Mouse (Mus musculus) liver, postnatal 0 days (tissue): ENCODE measurements around the gene Chac1. TPM values are rescaled to one million over a fixed set of nuclear protein-coding genes. Genes with fewer than 3 reads are reported as not detected.

ENCODE experiments used
- ATAC-seq: fragments of 200-750 bp; cut with Nextera tagmentation; 2 replicates; pipeline ENCODE4 v1.8.0; 2017; ENCODE audit warnings: mild to moderate bottlenecking, moderate library complexity
- DNase-seq: peaks from one replicate; pipeline ENCODE4 v3.0.0-alpha.2; 2016
- H3K27ac ChIP-seq: fragments of 300-500 bp; sonication (generic); 2 replicates; pipeline ENCODE4 v1.5.1; 2014; ENCODE audit warnings: antibody characterized with exemption, moderate library complexity, mild to moderate bottlenecking, low read depth
- H3K27me3 ChIP-seq: fragments of 300-500 bp; sonication (generic); 2 replicates; pipeline ENCODE4 v1.6.1; 2014; ENCODE audit warnings: low read length, control low read depth, mixed read lengths; ENCODE audit not compliant: insufficient read depth
- H3K36me3 ChIP-seq: fragments of 300-500 bp; sonication (generic); replicated peaks from 2 replicates; pipeline ENCODE4 v1.6.1; 2014; ENCODE audit warnings: mild to moderate bottlenecking, control low read depth, low read length, moderate library complexity, mixed read lengths; ENCODE audit not compliant: insufficient read depth
- H3K4me1 ChIP-seq: fragments of 300-500 bp; sonication (generic); 2 replicates; pipeline ENCODE4 v1.6.1; 2014; ENCODE audit warnings: antibody characterized with exemption, mild to moderate bottlenecking, control low read depth; ENCODE audit not compliant: insufficient read depth
- H3K4me2 ChIP-seq: fragments of 300-500 bp; sonication (generic); 2 replicates; pipeline ENCODE4 v1.6.1; 2014; ENCODE audit warnings: low read depth, mild to moderate bottlenecking, low read length, moderate library complexity, mixed read lengths
- H3K4me3 ChIP-seq: fragments of 300-500 bp; sonication (generic); 2 replicates; pipeline ENCODE4 v1.5.1; 2014; ENCODE audit warnings: low read depth, low read length
- H3K9ac ChIP-seq: fragments of 300-500 bp; sonication (generic); replicated peaks from 2 replicates; pipeline ENCODE4 v1.6.1; 2014; ENCODE audit warnings: mild to moderate bottlenecking, moderate library complexity
- H3K9me3 ChIP-seq: fragments of 300-500 bp; sonication (generic); 2 replicates; pipeline ENCODE4 v1.6.1; 2016; ENCODE audit warnings: mild to moderate bottlenecking, control low read depth, low read length, mixed read lengths
- CTCF ChIP-seq: sonication (generic); IDR thresholded peaks from 2 replicates; pipeline ENCODE4 v1.5.1; 2016; ENCODE audit warnings: antibody characterized with exemption, low read depth
- EP300 ChIP-seq: IDR thresholded peaks from 2 replicates; pipeline ENCODE4 v1.6.1; 2016; ENCODE audit warnings: antibody characterized with exemption, low read depth, mild to moderate bottlenecking
- WGBS: fragments of 180-500 bp; shearing (Covaris S2); extraction: QIAGEN DNeasy Blood & Tissue Kit; methylation state at CpG from one replicate; pipeline ENCODE4 v1.1.7; 2014; ENCODE audit not compliant: insufficient replicate concordance; 5-methylcytosine and 5-hydroxymethylcytosine counted together
- polyA plus RNA-seq: library from polyadenylated mRNA; unstranded; fragments of >200 nt; fragmentation: Nextera tagmentation; extraction: Ambion mirVana; gene quantifications from 2 replicates; pipeline ENCODE4 v1.2.1, GENCODE M21; 2015

Gene Chac1
- polyA plus RNA-seq, 1 experiment from 2014 or later: 0.35 TPM

DNA sequence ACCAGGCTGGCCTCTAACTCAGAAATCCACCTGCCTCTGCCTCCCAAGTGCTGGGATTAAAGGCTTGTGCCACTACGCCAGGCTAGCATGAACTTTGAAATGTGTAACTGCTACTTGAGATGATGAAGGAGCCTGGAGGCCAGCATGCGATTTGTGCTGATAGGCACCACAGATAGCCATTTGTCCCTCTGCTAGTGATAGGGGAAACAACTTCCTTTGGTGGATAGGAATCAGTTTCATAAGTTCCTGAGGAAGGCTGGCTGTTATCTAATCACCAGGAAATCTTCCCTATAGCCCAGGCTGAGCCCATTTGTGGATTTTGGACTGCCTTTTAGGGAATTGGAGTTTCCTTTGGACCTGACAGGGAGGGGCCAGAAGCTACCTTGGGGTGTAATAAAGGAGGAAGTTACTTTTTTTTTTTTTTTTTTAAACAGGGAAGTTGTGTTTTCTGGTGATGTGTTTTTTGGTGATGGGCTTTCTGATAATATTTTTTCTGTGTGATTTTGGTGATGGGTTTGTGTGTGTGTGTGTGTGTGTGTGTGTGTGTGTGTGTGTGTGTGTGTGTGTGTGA lies 8.8 kb downstream of the Chac1 start:
- Histone ChIP-seq H3K27me3 (no peaks in the 10 kb centered on the region), H3K4me1 (peaks cover 7% of the 10 kb centered on the region), H3K4me2 (no peak overlapping the region), H3K9ac (no peak overlapping the region), H3K9me3 (0 out of 2 replicates have a peak, but pooled peaks cover 3% of the 10 kb centered on the region), H3K4me3 (no peak overlapping the region), H3K36me3 (no peaks in the 10 kb centered on the region), H3K27ac (no peak overlapping the region)
- DNase-seq: no peak
- no peak for ATAC-seq
- 41% methylated on average over 2 of the region's 2 CpGs for WGBS
- TF ChIP-seq EP300 (no peak), CTCF (no peak)

DNA sequence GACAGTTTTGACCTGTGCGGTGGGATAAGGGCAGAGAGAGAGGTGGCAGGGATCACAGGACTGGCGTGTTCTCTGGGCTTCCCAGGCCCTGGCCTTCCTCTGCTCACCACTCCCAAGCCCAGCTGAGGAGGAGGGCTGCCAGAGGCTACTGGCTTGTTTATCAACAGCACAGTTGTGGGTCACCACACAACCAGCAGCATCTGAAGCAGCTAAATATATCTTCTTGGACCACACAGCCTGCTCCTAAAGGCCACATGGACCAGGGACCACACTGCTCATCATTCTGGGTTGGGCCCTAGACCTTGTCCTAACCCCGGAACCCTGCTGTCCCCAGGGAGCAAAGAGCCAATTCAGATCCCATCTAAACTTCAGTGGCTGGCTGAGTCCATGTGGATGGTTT lies 13.9 kb downstream of the Chac1 start:
- no peaks in the 10 kb centered on the region for H3K36me3 ChIP-seq
- no peak overlapping the region for H3K9ac ChIP-seq
- H3K9me3 ChIP-seq: 0 out of 2 replicates have a peak, but pooled peaks cover 3% of the 10 kb centered on the region
- no peaks in the 10 kb centered on the region for H3K27me3 ChIP-seq
- TF ChIP-seq CTCF: no peak
- no peak for TF ChIP-seq EP300
- H3K4me1 ChIP-seq: no peaks in the 10 kb centered on the region
- no peak for ATAC-seq
- 79% methylated on average over 3 of the region's 3 CpGs for WGBS
- H3K27ac ChIP-seq: no peak overlapping the region
- no peak overlapping the region for H3K4me2 ChIP-seq
- DNase-seq: no peak
- no peak overlapping the region for H3K4me3 ChIP-seq

DNA sequence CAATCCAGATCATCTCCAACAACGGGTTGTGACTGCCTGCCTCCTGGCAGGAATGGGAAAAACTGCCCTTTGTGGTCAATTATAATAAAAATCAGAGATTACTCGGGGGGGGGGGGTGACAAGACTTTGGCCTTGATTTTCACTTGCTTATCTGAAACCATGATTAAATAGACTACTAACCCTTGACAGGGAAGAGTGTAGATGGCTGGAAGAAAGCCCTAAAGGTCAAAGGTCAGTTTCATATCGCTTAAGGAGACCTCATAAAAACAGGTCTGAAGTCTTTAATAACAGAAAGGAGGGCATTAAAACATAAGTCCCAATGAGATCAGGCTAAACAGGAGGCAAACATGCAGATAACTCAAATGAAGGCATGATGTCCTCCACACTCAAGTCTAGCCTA lies 16.3 kb downstream of the Chac1 start:
- TF ChIP-seq EP300 (no peak), CTCF (no peak)
- WGBS: 71% methylated on average over 3 of the region's 3 CpGs

GRCm38 (mm10) chr2:119370116-119370515 lies 19.1 kb downstream of the Chac1 start:
- ATAC-seq (no peak), DNase-seq (no peak)
- 86% methylated on average over 10 of the region's 10 CpGs for WGBS
- Histone ChIP-seq H3K27me3 (no peaks in the 10 kb centered on the region), H3K27ac (no peak overlapping the region), H3K4me3 (no peak overlapping the region), H3K36me3 (peaks cover 34% of the 10 kb centered on the region), H3K9ac (no peak overlapping the region), H3K4me1 (no peaks in the 10 kb centered on the region), H3K4me2 (no peak overlapping the region), H3K9me3 (no peaks in the 10 kb centered on the region)
- TF ChIP-seq CTCF (no peak), EP300 (no peak)

More for the DNA sequence above, 16.3 kb downstream of the Chac1 start:
- Histone ChIP-seq H3K9ac (no peak overlapping the region), H3K4me2 (no peak overlapping the region), H3K27me3 (no peaks in the 10 kb centered on the region), H3K9me3 (no peaks in the 10 kb centered on the region), H3K36me3 (peaks cover 9% of the 10 kb centered on the region), H3K4me1 (no peaks in the 10 kb centered on the region), H3K4me3 (no peak overlapping the region), H3K27ac (no peak overlapping the region)
- ATAC-seq (no peak), DNase-seq (no peak)

GRCm38 (mm10) chr2:119377286-119377685 lies 26.3 kb downstream of the Chac1 start:
- Histone ChIP-seq H3K36me3 (peaks cover 88% of the 10 kb centered on the region), H3K9me3 (no peaks in the 10 kb centered on the region), H3K4me3 (no peak overlapping the region), H3K9ac (no peak overlapping the region), H3K4me2 (no peak overlapping the region), H3K4me1 (no peaks in the 10 kb centered on the region), H3K27me3 (no peaks in the 10 kb centered on the region), H3K27ac (no peak overlapping the region)
- WGBS: 84% methylated on average over 9 of the region's 9 CpGs
- DNase-seq (no peak), ATAC-seq (no peak)
- TF ChIP-seq CTCF: no peak
- TF ChIP-seq EP300: no peak

GRCm38 (mm10) chr2:119377826-119378225 lies 26.8 kb downstream of the Chac1 start:
- Histone ChIP-seq H3K4me2 (no peak overlapping the region), H3K27me3 (no peaks in the 10 kb centered on the region), H3K9ac (no peak overlapping the region), H3K4me1 (no peaks in the 10 kb centered on the region), H3K27ac (no peak overlapping the region), H3K9me3 (no peaks in the 10 kb centered on the region), H3K36me3 (peaks cover 88% of the 10 kb centered on the region), H3K4me3 (no peak overlapping the region)
- no peak for TF ChIP-seq CTCF
- TF ChIP-seq EP300: no peak
- 82% methylated on average over 3 of the region's 3 CpGs for WGBS
- DNase-seq (no peak), ATAC-seq (no peak)
